Mouse (Mus musculus): ENCODE data around the gene Cog7. TPM values are rescaled to one million over a fixed set of nuclear protein-coding genes. Genes with fewer than 3 reads are reported as not detected.

Cog7 gene
- polyA plus RNA-seq, 1 experiment = not detected

DNA sequence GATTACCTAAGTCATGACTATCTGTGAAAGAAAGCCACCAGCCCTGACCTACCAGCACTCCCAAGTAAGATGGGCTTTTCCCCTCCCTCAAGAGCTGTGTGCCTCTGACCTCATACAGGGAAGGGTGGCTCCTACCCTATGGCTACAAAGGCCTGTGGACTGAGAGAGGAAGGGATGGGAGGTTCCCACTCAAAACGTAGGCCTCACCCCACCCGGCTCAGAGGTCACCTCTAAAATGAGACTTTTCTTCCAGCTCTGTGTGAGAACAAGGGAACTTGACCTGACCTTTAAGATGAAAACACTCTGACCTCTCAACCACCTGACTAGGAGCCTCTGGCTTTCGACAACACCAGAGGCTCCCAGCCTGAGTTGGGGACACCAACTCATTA is 18.9 kb downstream of the Cog7 start:
- no peaks in the 10 kb centered on the region for H3K4me1 ChIP-seq (ENCODE audit: control insufficient read depth, insufficient read depth, low read length)
- H3K27ac ChIP-seq (ENCODE audit: insufficient read depth, low read depth, low read length) = no peak overlapping the region
- no peak overlapping the region for H3K4me3 ChIP-seq (ENCODE audit: insufficient read depth, low read depth, low read length)
- TF ChIP-seq CTCF (IDR thresholded peaks at IDR 0.05; ENCODE audit: insufficient read depth, low read depth, low read length) = no peak
- TF ChIP-seq POLR2A (IDR thresholded peaks at IDR 0.05; ENCODE audit: insufficient read depth, low read depth, low read length) = no peak
- WGBS = 85% methylated on average over 3 of the region's 3 CpGs

DNA sequence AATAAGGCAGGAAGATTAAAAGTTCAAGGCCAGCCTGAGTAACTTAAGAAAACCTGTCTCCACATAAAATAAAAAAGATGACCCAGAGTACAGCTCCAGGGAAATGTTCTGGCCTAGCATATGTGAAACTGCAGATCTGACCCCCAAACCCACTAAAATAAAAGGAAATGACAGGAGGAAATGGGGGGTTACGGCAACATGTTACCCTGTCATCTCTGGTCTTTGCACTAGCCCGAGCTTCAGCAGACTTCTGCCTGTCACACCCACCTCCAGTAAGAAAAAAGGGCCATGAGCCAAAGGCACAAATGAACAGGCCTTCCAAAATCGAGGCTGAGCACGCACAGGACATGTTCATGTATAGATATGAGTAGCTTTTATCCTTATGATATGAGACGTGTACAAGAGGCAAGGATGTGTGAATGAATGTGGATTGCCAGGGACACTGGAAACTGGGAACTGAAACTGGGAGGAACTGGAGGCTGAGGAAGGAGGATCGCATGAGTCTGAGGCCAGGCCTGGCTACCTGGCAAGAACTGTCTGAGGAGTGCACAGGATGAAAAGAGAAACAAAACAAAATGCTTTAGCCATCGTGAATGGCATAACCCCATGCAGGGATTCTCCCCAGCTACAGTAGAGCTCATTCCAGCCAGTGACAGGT is 19.5 kb downstream of the Cog7 start:
- no peak overlapping the region for H3K27ac ChIP-seq (ENCODE audit: insufficient read depth, low read depth, low read length)
- H3K4me3 ChIP-seq (ENCODE audit: insufficient read depth, low read depth, low read length) = no peak overlapping the region
- no peaks in the 10 kb centered on the region for H3K4me1 ChIP-seq (ENCODE audit: control insufficient read depth, insufficient read depth, low read length)
- WGBS = 86% methylated on average over 7 of the region's 7 CpGs
- no peak for TF ChIP-seq CTCF (IDR thresholded peaks at IDR 0.05; ENCODE audit: insufficient read depth, low read depth, low read length)
- TF ChIP-seq POLR2A (IDR thresholded peaks at IDR 0.05; ENCODE audit: insufficient read depth, low read depth, low read length) = no peak

DNA sequence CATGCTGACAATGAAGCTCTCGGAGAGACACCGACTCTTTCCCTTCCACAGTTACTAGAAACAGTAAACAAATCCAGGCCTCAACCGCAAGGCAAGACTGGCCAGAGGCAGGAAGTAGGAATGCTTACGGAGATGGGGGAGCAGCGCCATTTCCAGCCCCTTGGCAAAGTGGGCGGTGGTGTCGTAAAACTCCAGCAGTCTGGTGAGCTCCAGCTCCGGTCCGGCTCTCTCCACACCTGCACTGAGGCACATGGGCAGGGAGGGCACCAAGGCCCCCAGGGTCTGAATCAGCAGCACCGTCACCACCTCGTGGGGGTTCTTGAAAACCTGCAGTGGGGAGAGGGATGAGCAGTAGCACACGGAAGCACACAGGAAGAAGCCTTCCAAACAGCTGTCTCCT is 25.7 kb downstream of the Cog7 start:
- Histone ChIP-seq H3K27ac (ENCODE audit: insufficient read depth, low read depth, low read length) (peak overlapping the region; percentile 49), H3K4me1 (ENCODE audit: control insufficient read depth, insufficient read depth, low read length) (peaks cover 17% of the 10 kb centered on the region), H3K4me3 (ENCODE audit: insufficient read depth, low read depth, low read length) (no peak overlapping the region)
- TF ChIP-seq CTCF (IDR thresholded peaks at IDR 0.05; ENCODE audit: insufficient read depth, low read depth, low read length) (no peak), POLR2A (IDR thresholded peaks at IDR 0.05; ENCODE audit: insufficient read depth, low read depth, low read length) (no peak)
- 72% methylated on average over 12 of the region's 12 CpGs for WGBS

DNA sequence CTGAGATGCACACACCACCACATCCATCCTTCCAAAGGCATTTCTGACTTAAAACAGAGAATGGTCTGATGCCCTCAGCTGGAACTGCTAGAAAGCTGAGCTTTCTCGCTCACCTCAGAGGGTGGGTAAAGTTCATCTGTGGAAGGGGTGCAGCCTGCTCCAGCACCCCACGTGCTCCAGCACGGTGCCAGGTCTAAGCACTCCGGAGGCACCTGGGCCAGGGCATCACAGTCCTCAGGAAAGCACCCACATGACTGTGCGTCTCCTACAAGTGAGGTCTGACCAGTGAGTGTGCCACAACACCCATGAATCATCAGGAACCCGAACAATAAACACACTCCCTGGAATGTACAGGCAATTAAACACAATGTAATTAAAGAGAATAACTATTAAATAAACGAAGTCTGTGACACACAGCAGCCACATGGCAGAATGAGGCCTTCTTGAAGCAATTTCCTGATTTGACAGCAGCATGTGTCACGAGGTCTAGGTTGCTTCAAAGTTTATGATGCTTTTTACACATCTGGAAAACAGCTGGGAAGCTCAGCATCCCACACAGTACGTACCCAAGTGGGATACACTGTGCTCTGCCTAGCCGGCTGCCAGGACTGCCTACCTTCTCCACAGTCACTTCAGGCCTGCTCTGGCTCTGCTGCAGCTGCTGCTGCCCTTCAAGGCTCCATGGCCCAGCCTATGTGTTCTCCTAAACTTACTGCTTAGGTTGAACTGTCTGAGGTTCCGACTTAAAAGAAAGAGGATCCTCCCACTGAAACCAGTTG is 26.4 kb downstream of the Cog7 start:
- no peak for TF ChIP-seq CTCF (IDR thresholded peaks at IDR 0.05; ENCODE audit: insufficient read depth, low read depth, low read length)
- TF ChIP-seq POLR2A (IDR thresholded peaks at IDR 0.05; ENCODE audit: insufficient read depth, low read depth, low read length) = no peak
- WGBS = 56% methylated on average over 11 of the region's 11 CpGs
- Histone ChIP-seq H3K4me3 (ENCODE audit: insufficient read depth, low read depth, low read length) (no peak overlapping the region), H3K4me1 (ENCODE audit: control insufficient read depth, insufficient read depth, low read length) (peaks cover 17% of the 10 kb centered on the region), H3K27ac (ENCODE audit: insufficient read depth, low read depth, low read length) (peak overlapping the region; percentile 49)

DNA sequence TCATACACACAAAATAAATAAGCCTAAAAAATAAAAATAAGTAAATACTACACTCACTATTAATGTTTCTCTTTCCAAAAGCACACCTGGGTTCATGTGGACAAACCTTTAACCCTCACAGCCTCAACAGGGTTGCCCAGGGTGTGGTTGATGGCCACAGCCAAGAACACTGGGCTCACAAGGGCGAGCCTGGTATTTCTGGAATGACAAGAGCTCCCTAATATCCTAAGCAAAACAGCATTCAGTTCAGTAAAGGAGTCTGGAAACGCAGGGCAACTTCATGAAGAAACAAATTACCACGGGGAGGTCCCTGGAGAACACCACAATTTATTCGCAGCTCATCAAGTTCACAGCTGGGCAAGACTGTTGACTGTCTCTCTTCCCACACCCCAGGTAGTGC is 34.0 kb downstream of the Cog7 start:
- H3K4me1 ChIP-seq (ENCODE audit: control insufficient read depth, insufficient read depth, low read length) = no peaks in the 10 kb centered on the region
- no peak overlapping the region for H3K4me3 ChIP-seq (ENCODE audit: insufficient read depth, low read depth, low read length)
- 79% methylated on average over 4 of the region's 4 CpGs for WGBS
- TF ChIP-seq POLR2A (IDR thresholded peaks at IDR 0.05; ENCODE audit: insufficient read depth, low read depth, low read length) (no peak), CTCF (IDR thresholded peaks at IDR 0.05; ENCODE audit: insufficient read depth, low read depth, low read length) (no peak)
- no peak overlapping the region for H3K27ac ChIP-seq (ENCODE audit: insufficient read depth, low read depth, low read length)

DNA sequence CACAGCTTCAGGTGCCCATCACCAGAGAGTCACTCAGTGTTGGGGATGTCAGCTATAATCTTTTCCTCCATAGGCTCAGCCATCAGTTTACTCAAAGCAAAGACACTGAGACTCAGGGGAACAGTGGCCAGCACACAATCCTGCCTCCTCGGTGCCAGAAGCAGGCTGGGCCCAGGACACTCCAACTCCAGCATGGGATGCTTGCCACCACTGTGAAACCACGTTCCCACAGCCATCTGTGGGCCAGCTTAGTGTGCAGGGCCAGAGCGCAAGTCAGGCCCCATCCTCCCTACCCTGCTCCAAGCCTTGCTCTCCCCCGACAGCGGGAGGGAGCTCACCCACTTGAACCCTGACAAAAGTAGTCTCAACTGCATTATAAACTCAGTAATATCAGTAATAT is 35.3 kb downstream of the Cog7 start:
- Histone ChIP-seq H3K27ac (ENCODE audit: insufficient read depth, low read depth, low read length) (no peak overlapping the region), H3K4me1 (ENCODE audit: control insufficient read depth, insufficient read depth, low read length) (no peaks in the 10 kb centered on the region), H3K4me3 (ENCODE audit: insufficient read depth, low read depth, low read length) (no peak overlapping the region)
- TF ChIP-seq CTCF (IDR thresholded peaks at IDR 0.05; ENCODE audit: insufficient read depth, low read depth, low read length) = no peak
- TF ChIP-seq POLR2A (IDR thresholded peaks at IDR 0.05; ENCODE audit: insufficient read depth, low read depth, low read length) = no peak
- WGBS = 85% methylated on average over 5 of the region's 5 CpGs

DNA sequence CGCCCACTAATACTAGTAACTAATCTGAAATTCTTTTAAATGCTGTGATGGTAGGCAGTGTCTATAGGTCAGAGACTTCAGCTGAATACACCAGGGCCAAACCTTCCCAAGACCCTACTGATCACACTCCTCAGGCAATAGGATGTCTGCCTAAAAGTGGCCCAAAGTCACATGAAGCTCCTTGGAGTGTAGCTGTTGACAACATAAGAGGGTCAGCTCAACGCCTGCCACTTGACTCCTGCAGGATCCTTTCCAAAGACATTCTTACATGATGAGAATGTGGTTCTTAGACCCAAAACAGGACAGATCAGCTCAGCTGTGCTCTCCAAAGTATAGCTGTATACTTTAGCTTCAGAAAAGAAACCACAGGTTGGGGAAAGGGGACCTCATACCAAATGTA is 39.1 kb downstream of the Cog7 start:
- H3K4me1 ChIP-seq (ENCODE audit: control insufficient read depth, insufficient read depth, low read length) = peaks cover 2% of the 10 kb centered on the region; the same call in 1 of the 2 replicates
- TF ChIP-seq CTCF (IDR thresholded peaks at IDR 0.05; ENCODE audit: insufficient read depth, low read depth, low read length) = no peak
- TF ChIP-seq POLR2A (IDR thresholded peaks at IDR 0.05; ENCODE audit: insufficient read depth, low read depth, low read length) = no peak
- no peak overlapping the region for H3K4me3 ChIP-seq (ENCODE audit: insufficient read depth, low read depth, low read length)
- no peak overlapping the region for H3K27ac ChIP-seq (ENCODE audit: insufficient read depth, low read depth, low read length)
- 96% methylated on average over 2 of the region's 2 CpGs for WGBS

DNA sequence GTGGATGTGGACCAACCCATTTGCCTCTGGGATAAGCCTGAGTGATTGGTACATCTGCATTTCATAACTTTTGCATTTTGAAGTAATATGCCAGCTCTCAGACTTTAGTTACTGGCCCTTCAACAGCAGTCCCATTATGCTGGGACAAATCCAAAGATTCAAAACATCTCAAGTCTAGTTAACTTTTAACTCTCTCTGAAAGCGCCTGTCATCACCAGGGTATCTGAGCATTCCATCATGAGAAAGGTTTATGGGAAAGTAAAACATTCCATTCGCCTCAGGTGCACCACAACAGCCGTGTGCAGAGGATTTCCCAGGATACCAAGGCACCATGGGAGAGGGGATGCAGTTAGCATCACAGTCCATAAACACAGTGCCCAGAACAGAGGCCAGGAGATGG is 39.9 kb downstream of the Cog7 start:
- H3K4me1 ChIP-seq (ENCODE audit: control insufficient read depth, insufficient read depth, low read length) = peaks cover 2% of the 10 kb centered on the region; the same call in 1 of the 2 replicates
- 96% methylated on average over 3 of the region's 3 CpGs for WGBS
- H3K27ac ChIP-seq (ENCODE audit: insufficient read depth, low read depth, low read length) = no peak overlapping the region
- TF ChIP-seq POLR2A (IDR thresholded peaks at IDR 0.05; ENCODE audit: insufficient read depth, low read depth, low read length) (no peak), CTCF (IDR thresholded peaks at IDR 0.05; ENCODE audit: insufficient read depth, low read depth, low read length) (no peak)
- H3K4me3 ChIP-seq (ENCODE audit: insufficient read depth, low read depth, low read length) = no peak overlapping the region

DNA sequence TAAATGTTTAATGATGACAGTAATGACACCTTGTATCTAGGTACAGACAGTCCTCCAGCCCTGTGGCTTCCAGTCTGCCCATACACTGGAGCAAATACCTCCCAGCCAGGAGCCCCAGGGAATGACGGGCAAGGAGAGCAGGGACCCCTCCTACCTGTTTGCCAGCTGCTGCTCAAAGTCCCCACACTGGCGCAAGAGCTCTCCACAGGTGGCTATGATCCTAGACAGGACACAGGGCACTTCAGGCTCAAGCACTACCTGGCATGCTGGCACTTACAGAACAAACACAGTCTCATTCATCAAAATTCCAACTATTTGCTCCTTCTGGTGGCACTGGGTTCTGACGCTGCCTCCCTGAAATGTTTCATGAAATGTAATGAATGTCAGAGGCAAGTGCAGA is 40.5 kb downstream of the Cog7 start:
- no peak for TF ChIP-seq CTCF (IDR thresholded peaks at IDR 0.05; ENCODE audit: insufficient read depth, low read depth, low read length)
- Histone ChIP-seq H3K4me1 (ENCODE audit: control insufficient read depth, insufficient read depth, low read length) (peaks cover 2% of the 10 kb centered on the region; the same call in 1 of the 2 replicates), H3K27ac (ENCODE audit: insufficient read depth, low read depth, low read length) (no peak overlapping the region), H3K4me3 (ENCODE audit: insufficient read depth, low read depth, low read length) (no peak overlapping the region)
- WGBS = 94% methylated on average over 3 of the region's 3 CpGs

All from olfactory bulb, adult 2 months (tissue).